Mouse (Mus musculus) stomach, embryonic 14.5 days (tissue): ENCODE measurements around the gene Tmem63b. TPM values are rescaled to one million over a fixed set of nuclear protein-coding genes. Genes with fewer than 3 reads are reported as not detected.

Experiments used
- ATAC-seq: fragments of 200-750 bp; cut with Nextera tagmentation; 2 replicates; pipeline ENCODE4 v1.8.0; 2017; ENCODE audit warnings: low read depth, moderate TSS enrichment; ENCODE audit not compliant: insufficient number of reproducible peaks, insufficient read depth, low FRiP score
- H3K27ac ChIP-seq: fragments of 300-500 bp; sonication (generic); 2 replicates; pipeline ENCODE4 v1.5.1; 2014; ENCODE audit warnings: mild to moderate bottlenecking, low read length, moderate library complexity, mixed read lengths
- H3K27me3 ChIP-seq: fragments of 300-500 bp; sonication (generic); 2 replicates; pipeline ENCODE4 v1.6.1; 2014; ENCODE audit warnings: low read length, control low read depth, mixed read lengths; ENCODE audit not compliant: control insufficient read depth, insufficient read depth
- H3K36me3 ChIP-seq: fragments of 300-500 bp; sonication (generic); 2 replicates; pipeline ENCODE4 v1.6.1; 2014; ENCODE audit warnings: mild to moderate bottlenecking, control low read depth, low read length, moderate library complexity, mixed read lengths; ENCODE audit not compliant: control insufficient read depth, insufficient read depth
- H3K4me1 ChIP-seq: fragments of 300-500 bp; sonication (generic); 2 replicates; pipeline ENCODE4 v1.6.1; 2014; ENCODE audit warnings: low read length, control low read depth, mixed read lengths; ENCODE audit not compliant: control insufficient read depth, insufficient read depth
- H3K4me2 ChIP-seq: fragments of 300-500 bp; sonication (generic); replicated peaks from 2 replicates; pipeline ENCODE4 v1.6.1; 2014; ENCODE audit warnings: low read depth, low read length, control low read depth
- H3K4me3 ChIP-seq: fragments of 300-500 bp; sonication (generic); 2 replicates; pipeline ENCODE4 v1.5.1; 2014; ENCODE audit warnings: low read depth, low read length, control low read depth
- H3K9ac ChIP-seq: fragments of 300-500 bp; sonication (generic); replicated peaks from 2 replicates; pipeline ENCODE4 v1.6.1; 2014; ENCODE audit warnings: low read depth, mild to moderate bottlenecking, control low read depth, low read length, moderate library complexity, mixed read lengths
- H3K9me3 ChIP-seq: fragments of 300-500 bp; sonication (generic); 2 replicates; pipeline ENCODE4 v1.6.1; 2016; ENCODE audit warnings: low read depth, low read length, control low read depth; ENCODE audit not compliant: control insufficient read depth
- WGBS: fragments of 180-500 bp; shearing (Covaris S2); extraction: QIAGEN DNeasy Blood & Tissue Kit; methylation state at CpG from one replicate; pipeline ENCODE4 v1.1.7; 2014; 5-methylcytosine and 5-hydroxymethylcytosine counted together
- polyA plus RNA-seq: library from polyadenylated mRNA; unstranded; fragments of >200 nt; fragmentation: Nextera tagmentation; extraction: Ambion mirVana; gene quantifications from 2 replicates; pipeline ENCODE4 v1.2.1, GENCODE M21; 2014

Tmem63b gene
- polyA plus RNA-seq, 1 experiment from 2014 or later = 30.8 TPM

DNA sequence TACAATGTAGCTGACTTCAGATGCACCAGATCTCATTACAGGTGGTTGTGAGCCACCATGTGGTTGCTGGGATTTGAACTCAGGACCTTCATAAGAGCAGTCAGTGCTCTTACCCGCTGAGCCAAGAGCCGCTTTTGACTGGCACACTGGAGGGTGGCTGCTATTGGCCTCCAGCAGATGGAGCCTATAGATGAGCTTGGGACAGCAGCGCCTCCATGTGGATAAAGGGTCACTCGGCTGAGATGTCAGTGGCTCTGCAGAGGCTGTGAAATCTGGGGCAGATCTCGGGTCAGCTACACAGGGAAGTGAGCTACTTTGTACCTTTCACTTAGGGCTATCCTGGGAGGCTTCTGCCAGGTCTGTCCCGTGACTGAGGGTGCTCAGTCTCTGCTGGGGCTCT, 30.9 kb downstream of the Tmem63b start:
- Histone ChIP-seq H3K4me1 (no peaks in the 10 kb centered on the region), H3K9me3 (no peaks in the 10 kb centered on the region), H3K27me3 (no peaks in the 10 kb centered on the region), H3K4me2 (no peak overlapping the region), H3K9ac (no peak overlapping the region), H3K27ac (no peak overlapping the region), H3K4me3 (no peak overlapping the region), H3K36me3 (no peaks in the 10 kb centered on the region; the same call in 1 of the 2 replicates)
- 19% methylated on average over 6 of the region's 6 CpGs for WGBS
- no peak for ATAC-seq

DNA sequence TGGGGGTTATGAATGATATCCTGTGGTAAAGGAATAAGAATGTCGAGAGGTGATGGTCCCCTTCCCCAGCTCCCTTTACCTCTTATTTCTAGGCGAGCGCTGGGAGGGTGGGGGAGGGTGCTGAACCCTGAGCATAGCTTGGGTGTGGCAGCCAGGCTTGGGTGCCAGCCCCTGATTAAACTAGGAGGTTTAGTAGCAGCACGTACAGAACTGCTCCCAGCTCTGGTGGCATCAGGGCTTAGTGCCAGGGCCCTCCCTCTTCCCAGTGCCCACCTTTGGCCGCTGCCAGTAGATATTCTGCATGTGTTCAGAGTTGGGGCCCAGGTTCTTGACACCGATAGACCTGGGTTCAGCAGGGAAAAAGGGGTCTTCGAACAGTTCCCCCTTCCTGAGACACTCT, 33.5 kb downstream of the Tmem63b start:
- no peaks in the 10 kb centered on the region for H3K4me1 ChIP-seq
- no peaks in the 10 kb centered on the region for H3K36me3 ChIP-seq
- no peak overlapping the region for H3K4me3 ChIP-seq
- no peak for ATAC-seq
- H3K27me3 ChIP-seq = no peaks in the 10 kb centered on the region
- WGBS = 65% methylated on average over 7 of the region's 7 CpGs
- no peak overlapping the region for H3K4me2 ChIP-seq
- H3K9ac ChIP-seq = no peak overlapping the region
- no peaks in the 10 kb centered on the region for H3K9me3 ChIP-seq
- H3K27ac ChIP-seq = no peak overlapping the region

GRCm38 (mm10) chr17:45644185-45644584, 42.5 kb downstream of the Tmem63b start:
- Histone ChIP-seq H3K4me3 (no peak overlapping the region), H3K4me2 (no peak overlapping the region), H3K27me3 (no peaks in the 10 kb centered on the region), H3K27ac (no peak overlapping the region), H3K4me1 (no peaks in the 10 kb centered on the region), H3K36me3 (no peaks in the 10 kb centered on the region), H3K9me3 (no peaks in the 10 kb centered on the region), H3K9ac (no peak overlapping the region)
- 92% methylated on average over 4 of the region's 4 CpGs for whole genome bisulfite sequencing
- no peak for ATAC-seq

- no peaks in the 10 kb centered on the region for H3K27me3 ChIP-seq
- 23% methylated on average over 12 of the region's 12 CpGs for WGBS
- no peak overlapping the region for H3K4me2 ChIP-seq
- no peaks in the 10 kb centered on the region for H3K9me3 ChIP-seq
- no peak for ATAC-seq
- no peaks in the 10 kb centered on the region for H3K4me1 ChIP-seq
- no peak overlapping the region for H3K4me3 ChIP-seq
- H3K27ac ChIP-seq = no peak overlapping the region
- no peaks in the 10 kb centered on the region for H3K36me3 ChIP-seq
- no peak overlapping the region for H3K9ac ChIP-seq
Observed at GRCm38 (mm10) chr17:45642701-45643100, 44.0 kb downstream of the Tmem63b start.

DNA sequence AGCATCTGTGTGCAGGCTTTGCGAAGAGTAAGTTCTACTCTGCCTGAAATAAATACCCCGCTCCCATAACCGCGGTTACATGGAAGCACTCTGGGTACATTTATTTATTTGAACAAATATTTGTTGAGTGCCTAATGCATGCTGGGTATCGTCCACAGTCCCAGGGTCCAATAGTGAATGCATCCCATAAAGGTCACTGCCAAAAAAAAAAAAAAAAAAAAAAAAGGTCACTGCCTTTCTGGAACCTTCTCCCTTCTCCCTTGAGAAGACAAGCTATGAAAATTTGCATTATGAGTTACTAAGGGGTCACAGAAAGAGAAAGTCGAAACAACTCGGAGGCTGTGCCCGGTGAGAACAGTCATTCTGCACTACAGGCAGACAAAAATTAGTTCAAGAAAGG, 44.7 kb downstream of the Tmem63b start:
- Histone ChIP-seq H3K4me2 (no peak overlapping the region), H3K4me3 (no peak overlapping the region), H3K4me1 (no peaks in the 10 kb centered on the region), H3K27ac (no peak overlapping the region), H3K9ac (no peak overlapping the region), H3K9me3 (no peaks in the 10 kb centered on the region), H3K36me3 (no peaks in the 10 kb centered on the region), H3K27me3 (no peaks in the 10 kb centered on the region)
- ATAC-seq = no peak
- 80% methylated on average over 8 of the region's 8 CpGs for WGBS

DNA sequence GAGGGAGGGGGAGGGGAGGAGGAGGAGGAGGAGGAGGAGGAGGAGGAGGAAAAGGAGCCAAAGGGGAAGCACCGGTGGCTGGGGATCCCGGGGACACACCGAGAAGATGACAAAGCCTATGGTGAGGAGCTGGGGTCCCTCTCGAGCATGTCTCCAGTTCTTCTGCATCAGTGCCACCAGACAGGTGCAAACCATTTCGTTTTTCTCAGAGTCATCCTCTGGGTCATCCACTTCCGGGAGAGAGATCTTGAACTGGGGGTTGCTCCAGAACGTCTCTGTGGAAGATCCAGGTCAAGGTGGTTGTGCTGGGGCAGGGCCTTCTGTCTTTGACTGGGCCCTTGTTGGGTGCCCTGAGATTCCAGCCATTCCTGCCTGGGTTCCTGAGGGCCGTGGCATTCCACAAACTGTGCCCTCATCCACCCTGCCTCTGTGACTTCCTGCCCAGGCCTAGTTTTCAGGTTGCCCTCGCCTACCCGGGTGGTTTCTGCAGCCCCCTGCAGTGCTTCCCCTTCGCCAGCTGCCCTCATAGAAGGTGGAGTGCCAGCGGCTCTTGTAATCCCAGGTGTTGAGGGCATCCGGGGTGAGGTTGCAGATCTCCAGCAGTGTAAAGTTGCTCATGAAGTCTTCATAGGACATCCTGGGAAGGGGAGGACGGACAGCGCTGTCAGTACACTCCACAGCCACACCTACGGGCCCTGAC, 48.0 kb downstream of the Tmem63b start:
- ATAC-seq = no peak
- 69% methylated on average over 15 of the region's 16 CpGs for WGBS
- Histone ChIP-seq H3K9ac (no peak overlapping the region), H3K36me3 (no peaks in the 10 kb centered on the region), H3K27me3 (no peaks in the 10 kb centered on the region), H3K4me3 (no peak overlapping the region), H3K4me1 (no peaks in the 10 kb centered on the region), H3K4me2 (no peak overlapping the region), H3K9me3 (no peaks in the 10 kb centered on the region), H3K27ac (no peak overlapping the region)

DNA sequence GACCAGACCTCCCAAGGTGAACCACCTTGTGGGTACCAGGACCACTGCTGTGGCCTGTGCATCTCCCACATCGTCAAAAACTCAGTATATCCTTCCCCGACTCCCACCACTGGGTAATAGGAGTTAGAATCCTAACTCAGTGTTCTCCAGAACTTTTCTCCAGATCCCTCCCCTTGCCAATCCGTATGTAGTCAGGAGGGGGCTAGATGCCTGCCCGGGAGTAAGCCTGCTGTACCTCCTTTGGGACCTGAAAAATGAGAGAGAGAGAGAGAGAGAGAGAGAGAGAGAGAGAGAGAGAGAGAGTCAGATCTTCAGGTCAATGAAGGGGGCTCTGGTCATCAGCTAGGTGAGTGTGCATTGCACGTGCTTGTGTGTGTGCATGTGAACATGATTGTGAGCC, 52.7 kb downstream of the Tmem63b start:
- no peaks in the 10 kb centered on the region for H3K27me3 ChIP-seq
- no peak overlapping the region for H3K4me3 ChIP-seq
- no peak overlapping the region for H3K9ac ChIP-seq
- no peak overlapping the region for H3K4me2 ChIP-seq
- no peak for ATAC-seq
- WGBS = 78% methylated on average over 5 of the region's 5 CpGs
- no peaks in the 10 kb centered on the region for H3K9me3 ChIP-seq
- peaks cover 14% of the 10 kb centered on the region; the same call in 1 of the 2 replicates for H3K4me1 ChIP-seq
- no peak overlapping the region for H3K27ac ChIP-seq
- no peaks in the 10 kb centered on the region for H3K36me3 ChIP-seq

DNA sequence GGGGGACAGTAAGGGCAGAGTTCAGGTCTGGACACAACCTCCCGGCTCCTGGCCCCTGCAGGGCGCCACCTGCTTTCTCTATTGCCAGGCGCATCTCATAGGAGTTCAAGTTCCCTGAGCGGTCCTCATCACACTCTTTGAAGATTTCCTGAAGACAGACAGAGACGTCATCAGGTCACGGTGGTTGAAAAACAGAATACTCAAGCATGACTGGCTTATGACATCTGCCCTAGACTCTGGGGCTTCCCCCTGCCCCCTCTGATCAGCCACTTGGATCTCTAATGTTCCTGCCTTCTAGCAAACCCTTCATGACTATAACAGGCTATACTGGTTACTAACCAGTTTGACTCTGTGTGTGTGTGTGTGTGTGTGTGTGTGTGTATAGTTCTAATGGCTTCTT, 54.8 kb downstream of the Tmem63b start:
- WGBS = 87% methylated on average over 6 of the region's 6 CpGs
- no peak overlapping the region for H3K9ac ChIP-seq
- H3K4me2 ChIP-seq = no peak overlapping the region
- no peaks in the 10 kb centered on the region for H3K9me3 ChIP-seq
- no peaks in the 10 kb centered on the region for H3K27me3 ChIP-seq
- H3K4me3 ChIP-seq = no peak overlapping the region
- H3K27ac ChIP-seq = no peak overlapping the region
- no peaks in the 10 kb centered on the region for H3K36me3 ChIP-seq
- no peak for ATAC-seq
- peaks cover 14% of the 10 kb centered on the region; the same call in 1 of the 2 replicates for H3K4me1 ChIP-seq

DNA sequence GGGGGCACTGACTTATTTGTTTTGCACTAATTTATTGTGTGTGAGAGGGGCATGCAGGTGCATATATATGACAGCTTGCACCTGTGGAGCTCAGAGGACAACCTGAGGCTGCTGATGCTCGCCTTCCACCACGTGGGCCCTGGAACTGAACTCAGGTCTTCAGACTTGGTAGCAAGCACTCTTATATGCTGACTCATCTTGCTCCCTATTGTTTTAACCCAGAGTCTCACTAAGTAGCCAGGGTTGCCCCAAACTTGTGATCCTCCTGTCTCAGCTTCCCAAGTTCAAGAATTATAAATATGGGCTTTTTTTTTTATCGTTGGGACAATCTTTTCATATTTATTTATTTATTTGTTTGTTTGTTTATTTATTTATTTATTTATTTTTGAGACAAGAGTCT, 55.7 kb downstream of the Tmem63b start:
- no peak for ATAC-seq
- peaks cover 22% of the 10 kb centered on the region; the same call in 1 of the 2 replicates for H3K4me1 ChIP-seq
- H3K9ac ChIP-seq = no peak overlapping the region
- WGBS = 59% methylated on average over 3 of the region's 3 CpGs
- no peak overlapping the region for H3K4me2 ChIP-seq
- H3K27ac ChIP-seq = no peak overlapping the region
- no peaks in the 10 kb centered on the region for H3K36me3 ChIP-seq
- no peaks in the 10 kb centered on the region for H3K9me3 ChIP-seq
- no peak overlapping the region for H3K4me3 ChIP-seq
- H3K27me3 ChIP-seq = no peaks in the 10 kb centered on the region
